Comparison of ENCODE assay signal across 21 mouse cellular contexts in the genomic region with DNA sequence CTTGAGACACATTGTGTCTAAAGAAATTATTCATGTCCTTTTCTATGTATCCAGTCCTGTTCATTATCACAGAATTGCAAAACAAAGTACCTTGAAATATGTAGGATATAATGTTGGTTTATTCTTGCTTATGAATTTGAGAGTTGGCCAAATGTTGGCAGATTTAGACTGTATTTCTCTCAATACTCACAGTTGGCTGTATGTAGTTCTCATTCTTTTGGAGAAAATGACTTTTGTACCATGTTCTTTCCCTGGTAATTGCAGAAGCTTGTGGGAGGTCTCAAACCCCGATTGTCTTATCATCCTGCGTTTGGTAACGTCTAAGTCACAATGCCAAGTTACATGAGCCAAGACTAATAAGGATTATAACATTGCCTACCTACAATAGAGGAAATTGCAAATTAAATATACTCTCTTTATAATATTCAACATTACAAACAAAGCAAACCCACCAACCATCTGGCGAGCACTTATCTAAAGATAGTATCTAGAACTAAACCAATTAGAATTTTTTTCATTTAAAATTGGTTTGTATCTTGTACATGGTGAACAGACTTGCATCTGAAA.
DNase-seq lines count a peak whose midpoint lies in the region; TF ChIP-seq lines count a peak whose summit lies in the region.
"Had no signal": no experiment of that assay in that cellular context is flagged by ENCODE, and none has a peak within 500 bp of the region (broad histone marks: within the 10 kb centered on the region; RNA-seq: fewer than 3 reads in every experiment).

No protein-coding gene starts in this region.

- TF ChIP-seq CTCF in layer of hippocampus, adult 2 months (conservative IDR thresholded peaks at IDR 0.05), result no peak
- TF ChIP-seq CTCF in left cerebral cortex, adult 2 months (IDR thresholded peaks at IDR 0.05), result no peak

- intact Hi-C loops in left cerebral cortex, adult 2 months (cut with DNase I), result loop anchor here (5.0 to 10.0 kb wide), 2 partner anchors 77 to 281 kb away; no protein-coding TSS in a partner anchor

- H3K36me3 ChIP-seq in midbrain, embryonic 10.5 days, result no peaks in the 10 kb centered on the region
- H3K36me3 ChIP-seq: heart, embryonic 10.5 days; limb, embryonic 13.5 days; liver, embryonic 12.5 days; midbrain, embryonic 12.5 days; stomach, embryonic 15.5 days had no signal

- H3K27ac ChIP-seq in layer of hippocampus, adult 2 months, result peak overlapping the region; percentile 59
- H3K27ac ChIP-seq in left cerebral cortex, adult 2 months, result peak overlapping the region; percentile 60
- H3K27ac ChIP-seq in midbrain, embryonic 10.5 days (replicated peaks), result no peak overlapping the region
- H3K27ac ChIP-seq: heart, embryonic 10.5 days; hindbrain, postnatal 0 days; limb, embryonic 13.5 days; liver, embryonic 12.5 days; midbrain, embryonic 12.5 days; stomach, embryonic 15.5 days had no signal

- no peak overlapping the region for H3K4me3 ChIP-seq in layer of hippocampus, adult 2 months
- H3K4me3 ChIP-seq in left cerebral cortex, adult 2 months, result no peak overlapping the region
- H3K4me3 ChIP-seq in midbrain, embryonic 10.5 days, result no peak overlapping the region
- H3K4me3 ChIP-seq: heart, embryonic 10.5 days; limb, embryonic 13.5 days; liver, embryonic 12.5 days; midbrain, embryonic 12.5 days; stomach, embryonic 15.5 days had no signal

- WGBS in midbrain, embryonic 10.5 days, result 88% methylated on average over 4 of the region's 4 CpGs

- H3K4me1 ChIP-seq in midbrain, embryonic 10.5 days, result no peaks in the 10 kb centered on the region
- H3K4me1 ChIP-seq: heart, embryonic 10.5 days; limb, embryonic 13.5 days; liver, embryonic 12.5 days; midbrain, embryonic 12.5 days; stomach, embryonic 15.5 days had no signal

- H3K27me3 ChIP-seq in midbrain, embryonic 10.5 days (ENCODE audit: low read depth, poor library complexity, severe bottlenecking), result no peaks in the 10 kb centered on the region
- H3K27me3 ChIP-seq: limb, embryonic 13.5 days; liver, embryonic 12.5 days; midbrain, embryonic 12.5 days; stomach, embryonic 15.5 days had no signal

- H3K9me3 ChIP-seq in midbrain, embryonic 10.5 days (replicated peaks), result no peaks in the 10 kb centered on the region
- H3K9me3 ChIP-seq: heart, embryonic 10.5 days; limb, embryonic 13.5 days; liver, embryonic 12.5 days; midbrain, embryonic 12.5 days; stomach, embryonic 15.5 days had no signal

- peak; percentile 41 for DNase-seq in layer of hippocampus, adult 11-12 months (ENCODE audit: low spot score)
- DNase-seq in layer of hippocampus, postnatal 10 days (ENCODE audit: low spot score in 2 of 2), result no peak
- DNase-seq in layer of hippocampus, adult 2 months (ENCODE audit: low spot score in 2 of 2), result peak; percentile 25 to 70
- no peak for DNase-seq in left cerebral cortex, adult 2 months (ENCODE audit: extremely low spot score in 1 of 2, low spot score in 2 of 2)
- DNase-seq in right cerebral cortex, postnatal 25 days, result peak; percentile 11
- DNase-seq in midbrain, embryonic 10.5 days (ENCODE audit: low spot score), result no peak
- DNase-seq in yolk sac, embryonic 10.5 days (ENCODE audit: low spot score), result no peak
- no peak for DNase-seq in embryo, embryonic 10 days (ENCODE audit: low spot score)
- DNase-seq: adrenal gland, adult 8-10 months; cerebellum, adult 18-20 months; cerebellum, postnatal 25 days; kidney, postnatal 25 days; lung, adult 18-20 months; lung, postnatal 14 days; thymus, adult 2 months had no signal

Comparison
In these comparisons a context has a peak if more than half of its experiments do, and no peak if none do; other contexts are left out.
1. DNase-seq: peak in layer of hippocampus, adult 11-12 months (single experiment), layer of hippocampus, adult 2 months (2 of 2) and right cerebral cortex, postnatal 25 days (single experiment); none in layer of hippocampus, postnatal 10 days (0 of 2), left cerebral cortex, adult 2 months (0 of 2), midbrain, embryonic 10.5 days (single experiment), yolk sac, embryonic 10.5 days (single experiment) and embryo, embryonic 10 days (single experiment).